Mouse (Mus musculus): Measurements from ENCODE around the gene Hpcal1. TPM values are rescaled to one million over a fixed set of nuclear protein-coding genes. Genes with fewer than 3 reads are reported as not detected.

Gene Hpcal1
- polyA plus RNA-seq, 1 experiment from 2014 or later, result 22.9 TPM

DNA sequence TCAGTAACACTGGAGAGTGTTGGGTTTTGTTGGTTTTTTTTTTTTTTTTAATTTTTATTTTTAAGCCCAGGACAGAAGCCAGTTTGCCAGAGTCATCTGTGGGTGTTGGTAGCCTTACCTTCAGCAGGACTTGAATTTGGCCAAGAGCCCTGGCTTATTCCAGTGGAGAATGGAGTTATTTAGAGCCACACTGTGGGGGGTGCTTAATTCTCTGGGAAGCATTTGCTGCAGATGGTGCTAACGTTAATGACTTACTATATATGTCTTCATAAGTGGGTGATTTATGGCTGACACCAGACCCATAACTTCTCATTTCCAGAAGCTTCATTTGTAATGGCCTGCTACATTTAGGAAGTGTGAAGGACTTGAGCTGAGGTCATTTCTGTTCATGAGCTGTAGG is 21.9 kb downstream of the Hpcal1 start:
- WGBS (ENCODE audit: insufficient replicate concordance), result 65% methylated on average over 1 of the region's 1 CpGs
- Histone ChIP-seq H3K4me3 (ENCODE audit: low read depth, low read length) (no peak overlapping the region), H3K4me1 (ENCODE audit: control insufficient read depth, insufficient read depth, low read length) (peaks cover 11% of the 10 kb centered on the region), H3K4me2 (no peak overlapping the region), H3K36me3 (ENCODE audit: control insufficient read depth, insufficient read depth, low read length) (no peaks in the 10 kb centered on the region), H3K27me3 (ENCODE audit: control insufficient read depth, insufficient read depth, low read length) (no peaks in the 10 kb centered on the region), H3K9me3 (replicated peaks; ENCODE audit: control insufficient read depth, low read length) (no peaks in the 10 kb centered on the region), H3K27ac (ENCODE audit: low read depth, low read length) (no peak overlapping the region), H3K9ac (ENCODE audit: low read depth, low read length) (no peak overlapping the region)
- ATAC-seq (replicated peaks; ENCODE audit: insufficient number of reproducible peaks, low FRiP score, low TSS enrichment), result no peak

DNA sequence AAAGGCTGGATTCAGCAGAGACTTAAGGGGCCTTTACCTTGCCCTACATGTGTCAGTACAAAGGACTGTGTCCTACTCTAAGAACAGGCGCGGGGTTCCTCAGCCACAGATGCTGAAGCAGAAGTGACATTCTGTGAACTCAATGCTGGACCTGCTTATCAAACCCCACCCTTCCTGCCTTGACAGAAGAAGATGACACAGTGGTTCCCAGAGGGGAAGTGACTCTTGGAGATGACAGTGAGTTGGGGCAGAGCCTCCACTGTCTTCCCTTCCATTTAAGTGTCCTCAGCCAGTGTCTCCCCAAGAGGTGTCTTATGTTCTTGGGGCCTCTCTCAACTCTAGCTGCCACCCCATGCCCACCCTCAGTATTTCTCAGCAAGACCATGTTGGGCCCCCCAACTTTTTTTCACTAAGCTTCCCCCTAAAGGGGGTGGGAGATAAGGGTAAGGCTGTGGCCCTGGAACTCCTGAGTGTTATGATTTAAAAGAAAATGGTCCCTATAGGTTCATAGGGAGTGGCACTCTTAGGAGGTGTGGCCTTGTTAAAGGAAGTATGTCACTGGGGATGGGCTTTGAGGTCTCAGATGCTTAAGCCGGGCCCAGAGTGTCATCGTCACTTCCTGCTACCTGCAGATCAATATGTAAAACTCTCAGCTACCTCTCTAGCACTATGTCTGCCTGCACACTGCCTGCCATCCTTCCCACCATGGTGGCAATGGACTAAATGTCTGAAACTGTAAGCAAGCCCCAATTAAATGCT is 25.2 kb downstream of the Hpcal1 start:
- Histone ChIP-seq H3K27me3 (ENCODE audit: control insufficient read depth, insufficient read depth, low read length) (no peaks in the 10 kb centered on the region), H3K27ac (ENCODE audit: low read depth, low read length) (no peak overlapping the region), H3K36me3 (ENCODE audit: control insufficient read depth, insufficient read depth, low read length) (no peaks in the 10 kb centered on the region), H3K4me1 (ENCODE audit: control insufficient read depth, insufficient read depth, low read length) (peaks cover 5% of the 10 kb centered on the region), H3K4me3 (ENCODE audit: low read depth, low read length) (no peak overlapping the region), H3K4me2 (no peak overlapping the region), H3K9ac (ENCODE audit: low read depth, low read length) (no peak overlapping the region), H3K9me3 (replicated peaks; ENCODE audit: control insufficient read depth, low read length) (no peaks in the 10 kb centered on the region)
- ATAC-seq (replicated peaks; ENCODE audit: insufficient number of reproducible peaks, low FRiP score, low TSS enrichment), result no peak
- WGBS (ENCODE audit: insufficient replicate concordance), result 85% methylated on average over 4 of the region's 4 CpGs

DNA sequence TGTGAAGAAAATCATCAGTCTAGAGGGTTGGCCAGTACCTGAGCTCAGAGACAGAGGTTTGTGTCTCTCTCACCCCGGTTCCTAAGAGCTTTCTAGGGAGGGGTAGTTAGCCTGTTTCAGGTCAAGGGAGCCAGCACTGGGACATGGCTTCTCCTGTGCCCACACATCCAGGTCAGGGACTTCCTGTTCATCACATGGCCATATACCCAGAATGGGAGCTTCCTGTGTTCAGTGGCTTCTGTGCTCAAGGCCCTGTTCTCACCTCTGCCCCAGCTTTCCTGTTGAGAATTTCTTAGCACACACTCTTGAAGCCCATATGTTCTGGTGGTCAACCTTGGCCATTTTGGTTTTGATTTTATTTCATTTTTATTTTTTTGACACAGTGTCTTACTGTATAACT is 26.6 kb downstream of the Hpcal1 start:
- 92% methylated on average over 1 of the region's 1 CpGs for WGBS (ENCODE audit: insufficient replicate concordance)

DNA sequence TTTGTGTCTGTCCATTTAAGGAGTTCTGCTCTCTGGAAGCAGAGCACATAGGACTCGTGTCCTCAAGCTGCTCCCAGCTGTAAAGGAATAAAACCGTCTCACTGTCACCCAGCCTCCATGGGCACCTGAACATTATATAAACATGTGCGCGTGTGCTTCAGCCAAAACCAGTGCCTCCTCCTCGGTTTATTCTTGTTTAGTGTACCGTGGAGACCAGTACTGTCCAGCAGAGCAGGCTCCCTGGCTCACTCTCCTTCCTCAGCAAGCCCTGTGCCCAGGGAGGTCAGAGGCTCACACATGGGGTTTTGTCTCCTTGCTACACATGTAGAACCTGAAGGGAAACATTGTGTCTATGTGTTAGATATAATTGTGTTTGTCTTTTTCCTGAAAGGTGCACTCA is 27.5 kb downstream of the Hpcal1 start:
- Histone ChIP-seq H3K36me3 (ENCODE audit: control insufficient read depth, insufficient read depth, low read length) (no peaks in the 10 kb centered on the region), H3K27ac (ENCODE audit: low read depth, low read length) (no peak overlapping the region), H3K4me3 (ENCODE audit: low read depth, low read length) (no peak overlapping the region), H3K27me3 (ENCODE audit: control insufficient read depth, insufficient read depth, low read length) (no peaks in the 10 kb centered on the region), H3K4me1 (ENCODE audit: control insufficient read depth, insufficient read depth, low read length) (no peaks in the 10 kb centered on the region), H3K4me2 (no peak overlapping the region), H3K9ac (ENCODE audit: low read depth, low read length) (no peak overlapping the region), H3K9me3 (replicated peaks; ENCODE audit: control insufficient read depth, low read length) (no peaks in the 10 kb centered on the region)
- ATAC-seq (replicated peaks; ENCODE audit: insufficient number of reproducible peaks, low FRiP score, low TSS enrichment), result no peak
- 76% methylated on average over 6 of the region's 6 CpGs for WGBS (ENCODE audit: insufficient replicate concordance)

More for the DNA sequence above, 26.6 kb downstream of the Hpcal1 start:
- Histone ChIP-seq H3K9me3 (replicated peaks; ENCODE audit: control insufficient read depth, low read length) (no peaks in the 10 kb centered on the region), H3K9ac (ENCODE audit: low read depth, low read length) (no peak overlapping the region), H3K27ac (ENCODE audit: low read depth, low read length) (no peak overlapping the region), H3K4me2 (no peak overlapping the region), H3K4me3 (ENCODE audit: low read depth, low read length) (no peak overlapping the region), H3K4me1 (ENCODE audit: control insufficient read depth, insufficient read depth, low read length) (no peaks in the 10 kb centered on the region; the same call in 1 of the 2 replicates), H3K36me3 (ENCODE audit: control insufficient read depth, insufficient read depth, low read length) (no peaks in the 10 kb centered on the region), H3K27me3 (ENCODE audit: control insufficient read depth, insufficient read depth, low read length) (no peaks in the 10 kb centered on the region)
- ATAC-seq (replicated peaks; ENCODE audit: insufficient number of reproducible peaks, low FRiP score, low TSS enrichment), result no peak

DNA sequence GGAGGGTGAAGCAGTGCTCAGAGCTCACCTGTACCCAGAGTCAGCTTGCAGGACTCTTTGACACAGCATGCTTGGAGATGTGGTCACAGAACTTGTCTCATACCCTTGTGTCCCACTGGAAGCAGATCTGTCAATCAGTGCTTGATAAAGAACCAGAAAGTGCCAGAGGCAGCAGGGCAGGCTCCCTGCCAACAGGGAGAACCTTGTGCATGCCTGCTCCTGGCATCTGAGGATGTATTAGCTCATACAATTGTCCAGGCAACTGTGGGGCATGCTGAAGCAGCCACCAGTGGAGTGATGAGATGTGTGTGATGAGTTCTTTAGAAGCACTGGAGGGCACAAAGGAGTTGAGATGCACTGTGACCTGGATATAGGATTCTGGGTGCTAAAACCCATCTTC is 30.4 kb downstream of the Hpcal1 start:
- ATAC-seq (replicated peaks; ENCODE audit: insufficient number of reproducible peaks, low FRiP score, low TSS enrichment), result no peak

DNA sequence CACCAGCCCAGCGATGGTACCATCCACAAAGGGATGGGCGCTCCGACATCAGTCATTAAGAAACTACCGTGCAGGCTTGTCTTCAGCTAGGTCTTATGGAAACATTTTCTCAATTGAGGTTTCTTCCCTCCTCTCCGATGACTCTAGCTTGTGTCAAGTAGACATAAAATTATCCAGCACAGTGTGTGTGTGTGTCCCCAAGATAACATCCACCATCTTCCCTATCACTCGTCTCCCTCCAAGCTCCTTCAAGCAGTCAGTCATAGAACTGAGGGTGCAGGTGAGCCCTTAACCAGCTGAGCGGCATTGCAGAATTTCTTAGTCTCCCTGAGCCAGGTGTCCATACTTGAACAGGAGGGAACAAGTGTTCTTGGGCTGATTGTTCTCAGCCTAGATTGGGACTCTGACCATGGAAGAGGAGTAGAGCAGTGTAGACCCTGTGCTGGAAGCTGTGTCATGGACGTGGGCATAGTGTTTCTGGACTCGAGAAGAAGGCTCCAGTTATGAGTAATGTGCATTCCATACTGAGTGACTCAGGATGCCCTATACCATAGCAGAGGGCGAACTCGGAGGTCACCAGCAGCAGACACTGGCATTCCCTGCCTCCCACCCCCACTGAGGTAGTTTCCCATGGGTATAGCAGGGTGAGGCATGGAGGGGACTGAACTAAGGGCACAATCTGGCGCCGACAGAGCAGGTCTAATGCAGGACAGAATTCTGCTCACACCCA is 32.0 kb downstream of the Hpcal1 start:
- Histone ChIP-seq H3K4me1 (ENCODE audit: control insufficient read depth, insufficient read depth, low read length) (peaks cover 25% of the 10 kb centered on the region), H3K27ac (ENCODE audit: low read depth, low read length) (no peak overlapping the region), H3K4me2 (no peak overlapping the region), H3K9me3 (replicated peaks; ENCODE audit: control insufficient read depth, low read length) (no peaks in the 10 kb centered on the region), H3K36me3 (ENCODE audit: control insufficient read depth, insufficient read depth, low read length) (no peaks in the 10 kb centered on the region), H3K9ac (ENCODE audit: low read depth, low read length) (no peak overlapping the region), H3K27me3 (ENCODE audit: control insufficient read depth, insufficient read depth, low read length) (no peaks in the 10 kb centered on the region), H3K4me3 (ENCODE audit: low read depth, low read length) (no peak overlapping the region)
- ATAC-seq (replicated peaks; ENCODE audit: insufficient number of reproducible peaks, low FRiP score, low TSS enrichment), result no peak
- WGBS (ENCODE audit: insufficient replicate concordance), result 87% methylated on average over 13 of the region's 13 CpGs

More for the DNA sequence above, 30.4 kb downstream of the Hpcal1 start:
- Histone ChIP-seq H3K27ac (ENCODE audit: low read depth, low read length) (no peak overlapping the region), H3K9ac (ENCODE audit: low read depth, low read length) (no peak overlapping the region), H3K36me3 (ENCODE audit: control insufficient read depth, insufficient read depth, low read length) (no peaks in the 10 kb centered on the region), H3K4me3 (ENCODE audit: low read depth, low read length) (no peak overlapping the region), H3K4me2 (no peak overlapping the region), H3K9me3 (replicated peaks; ENCODE audit: control insufficient read depth, low read length) (no peaks in the 10 kb centered on the region), H3K4me1 (ENCODE audit: control insufficient read depth, insufficient read depth, low read length) (peaks cover 16% of the 10 kb centered on the region), H3K27me3 (ENCODE audit: control insufficient read depth, insufficient read depth, low read length) (no peaks in the 10 kb centered on the region)

DNA sequence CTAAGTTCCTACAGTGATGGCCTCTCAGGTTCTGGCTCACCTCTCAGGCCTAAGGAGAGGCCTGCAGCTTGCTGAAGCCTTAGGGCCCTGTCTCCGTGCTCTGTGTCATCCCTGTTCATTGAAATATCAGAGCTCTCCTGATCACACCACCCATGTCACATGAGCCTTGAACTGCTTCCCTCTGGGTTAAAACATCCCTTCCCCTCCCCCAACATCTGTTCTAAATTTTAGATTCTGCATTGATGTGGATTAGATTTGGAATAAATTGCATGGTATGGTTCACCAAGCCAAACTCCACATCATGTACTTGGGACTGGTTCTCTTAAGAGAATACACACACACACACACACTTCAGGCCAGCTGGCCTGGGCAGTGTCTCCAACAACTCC is 32.5 kb downstream of the Hpcal1 start:
- Histone ChIP-seq H3K4me1 (ENCODE audit: control insufficient read depth, insufficient read depth, low read length) (peaks cover 30% of the 10 kb centered on the region), H3K9ac (ENCODE audit: low read depth, low read length) (no peak overlapping the region), H3K9me3 (replicated peaks; ENCODE audit: control insufficient read depth, low read length) (no peaks in the 10 kb centered on the region), H3K4me3 (ENCODE audit: low read depth, low read length) (no peak overlapping the region), H3K4me2 (no peak overlapping the region), H3K27me3 (ENCODE audit: control insufficient read depth, insufficient read depth, low read length) (no peaks in the 10 kb centered on the region), H3K36me3 (ENCODE audit: control insufficient read depth, insufficient read depth, low read length) (no peaks in the 10 kb centered on the region), H3K27ac (ENCODE audit: low read depth, low read length) (no peak overlapping the region)
- ATAC-seq (replicated peaks; ENCODE audit: insufficient number of reproducible peaks, low FRiP score, low TSS enrichment), result no peak
- WGBS (ENCODE audit: insufficient replicate concordance), result 78% methylated on average over 1 of the region's 1 CpGs

DNA sequence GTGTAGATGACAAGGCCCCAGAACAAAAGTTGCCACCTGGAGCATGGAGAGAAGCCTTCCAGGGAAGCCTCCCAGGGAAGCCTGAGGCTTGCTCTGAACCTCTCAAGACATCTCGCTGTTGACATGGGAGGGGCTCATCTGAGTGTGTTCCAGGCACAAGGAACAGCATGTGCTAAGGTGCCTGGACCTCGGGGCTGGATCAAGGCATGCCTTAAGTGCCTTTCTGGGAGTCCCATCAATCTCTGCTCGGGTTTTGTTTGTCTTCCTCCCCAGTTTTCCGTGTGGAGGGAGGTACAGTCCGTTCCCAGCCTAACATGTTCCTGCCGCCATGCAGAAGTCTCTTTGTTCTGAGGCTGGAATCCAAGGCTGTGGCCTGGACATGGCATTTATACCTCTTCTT is 33.3 kb downstream of the Hpcal1 start:
- H3K4me1 ChIP-seq (ENCODE audit: control insufficient read depth, insufficient read depth, low read length), result peaks cover 31% of the 10 kb centered on the region
- WGBS (ENCODE audit: insufficient replicate concordance), result 64% methylated on average over 6 of the region's 6 CpGs
- no peak overlapping the region for H3K4me3 ChIP-seq (ENCODE audit: low read depth, low read length)
- no peak overlapping the region for H3K27ac ChIP-seq (ENCODE audit: low read depth, low read length)
- no peaks in the 10 kb centered on the region for H3K27me3 ChIP-seq (ENCODE audit: control insufficient read depth, insufficient read depth, low read length)
- no peak for ATAC-seq (replicated peaks; ENCODE audit: insufficient number of reproducible peaks, low FRiP score, low TSS enrichment)
- H3K9ac ChIP-seq (ENCODE audit: low read depth, low read length), result no peak overlapping the region
- no peak overlapping the region for H3K4me2 ChIP-seq
- no peaks in the 10 kb centered on the region for H3K36me3 ChIP-seq (ENCODE audit: control insufficient read depth, insufficient read depth, low read length)
- no peaks in the 10 kb centered on the region for H3K9me3 ChIP-seq (replicated peaks; ENCODE audit: control insufficient read depth, low read length)

Measured in heart, embryonic 11.5 days (tissue).